Mouse (Mus musculus) hindlimb bud, embryonic 11.5 days (tissue): ENCODE results near the gene Gpc4.
A peak's percentile ranks its signal among the peaks of the same experiment; 100 is the strongest.

Experiments
- DNase-seq: peaks from one replicate; pipeline ENCODE4 v3.0.0-alpha.2; 2012; ENCODE audit warnings: low read depth, low spot score; ENCODE audit errors: extremely low spot score

Gpc4 gene

DNA sequence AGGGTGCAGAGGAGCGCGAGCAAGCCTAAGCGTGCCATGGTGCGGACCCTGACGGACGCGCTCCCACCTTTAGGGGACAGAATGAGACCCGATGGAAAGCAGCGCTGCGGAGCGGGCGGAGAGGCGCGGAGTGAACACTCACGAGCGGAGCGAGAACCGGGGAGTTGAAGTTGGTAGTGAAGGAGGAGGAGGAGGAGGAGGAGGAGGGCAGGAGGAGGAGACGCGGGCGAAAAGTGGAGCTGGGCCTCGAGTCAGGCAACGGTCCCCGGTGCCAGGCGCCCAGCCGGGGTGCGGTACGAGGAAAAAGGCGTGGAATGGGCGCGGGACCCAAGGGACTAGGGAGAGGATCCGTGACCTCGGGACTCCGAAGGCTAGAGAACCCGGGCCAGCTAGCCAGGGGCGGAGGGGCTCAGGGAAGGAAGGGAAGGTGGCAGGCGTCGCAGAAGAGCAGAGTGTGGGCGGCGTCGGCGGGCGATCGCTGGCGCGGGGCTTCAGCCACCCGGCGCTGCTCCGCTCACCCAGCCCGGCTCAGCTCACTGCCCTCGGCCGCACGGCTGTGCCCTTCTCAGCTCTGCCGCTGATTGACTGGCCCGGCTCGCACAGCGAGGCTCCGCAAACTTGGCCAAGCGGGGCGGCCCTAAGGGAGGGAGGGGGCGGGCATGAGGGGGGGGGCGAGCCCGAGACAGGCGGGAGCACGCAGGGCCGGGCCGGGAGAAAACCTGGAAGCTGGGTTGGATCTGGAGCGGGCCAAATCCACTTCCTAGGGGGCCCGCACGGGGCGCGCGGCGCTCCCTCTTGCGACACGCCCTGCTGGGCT lies at the start of gene Gpc4:
Gene Gpc4, minus strand, starts transcription at position 515 of the 817 bp plus-strand sequence.
- peak; percentile 14 for DNase-seq

DNA sequence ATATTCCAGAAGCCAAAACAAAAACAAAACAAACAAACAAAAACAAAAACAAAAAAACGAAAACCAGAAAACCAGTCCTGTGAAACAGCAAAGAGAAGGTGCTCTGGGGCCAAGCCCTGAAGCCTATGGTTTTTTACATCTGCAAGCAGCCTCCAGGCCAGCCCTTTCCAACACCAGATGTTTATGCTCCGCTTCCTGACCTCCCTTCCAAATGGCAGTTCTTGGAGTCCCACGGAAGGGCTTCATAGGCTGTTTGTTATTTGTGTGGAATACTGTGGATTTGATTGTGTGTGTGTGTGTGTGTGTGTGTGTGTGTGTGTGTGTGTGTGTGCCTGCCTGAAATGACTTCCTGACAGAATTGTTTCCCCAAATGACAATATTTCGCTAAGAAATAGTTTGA lies 47.8 kb upstream of the Gpc4 start:
- no peak for DNase-seq

DNA sequence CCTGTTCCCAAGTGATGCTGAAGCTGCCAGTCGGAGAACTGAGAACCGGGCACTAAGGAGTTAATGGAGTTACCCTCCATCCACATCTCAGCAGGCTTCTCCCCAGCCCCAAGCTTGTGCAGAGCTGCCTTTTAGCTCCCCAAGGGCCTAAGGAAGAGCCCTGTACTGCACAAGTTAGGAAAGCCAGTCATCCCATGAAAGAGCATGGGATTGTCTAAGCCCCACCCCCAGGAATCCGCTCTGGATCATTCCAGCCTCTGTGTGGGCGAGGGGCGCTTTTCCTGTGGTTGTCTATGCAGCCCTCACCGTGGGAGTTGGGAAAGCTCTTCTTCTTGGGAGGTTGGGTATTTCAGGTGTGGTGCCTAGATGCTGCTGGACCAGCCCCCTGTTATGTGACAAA lies 34.8 kb upstream of the Gpc4 start:
- no peak for DNase-seq

DNA sequence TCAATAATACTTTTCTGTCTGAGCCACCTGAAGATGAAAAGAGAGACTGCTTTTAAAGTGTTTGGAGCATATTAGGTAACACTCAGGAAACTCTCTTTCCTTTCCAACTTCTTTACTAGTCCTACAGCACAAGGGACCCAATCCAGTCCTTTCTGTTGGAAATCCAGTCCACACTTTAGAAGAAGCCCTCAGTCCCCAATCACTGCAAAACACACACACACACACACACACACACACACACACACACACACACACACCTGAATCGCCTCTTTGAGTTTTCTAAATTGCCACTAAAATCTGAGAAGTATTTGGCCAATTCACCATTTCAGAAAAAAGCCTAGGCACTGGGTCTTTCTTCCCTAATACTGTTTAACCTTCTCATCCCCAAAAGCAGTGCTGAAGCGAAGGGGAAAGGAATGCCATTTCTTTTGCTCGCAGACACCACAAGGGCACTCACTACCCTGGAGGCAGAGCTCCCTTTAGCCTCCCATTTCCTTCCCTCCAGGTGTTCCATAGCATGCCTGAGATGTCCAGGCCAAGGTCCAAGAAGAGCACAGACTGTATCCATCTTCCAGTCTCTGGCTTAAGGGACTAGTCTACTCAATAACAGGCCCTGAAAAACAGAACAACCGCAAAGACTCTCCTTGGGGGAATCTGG lies 28.4 kb upstream of the Gpc4 start:
- peak; percentile 33 for DNase-seq

DNA sequence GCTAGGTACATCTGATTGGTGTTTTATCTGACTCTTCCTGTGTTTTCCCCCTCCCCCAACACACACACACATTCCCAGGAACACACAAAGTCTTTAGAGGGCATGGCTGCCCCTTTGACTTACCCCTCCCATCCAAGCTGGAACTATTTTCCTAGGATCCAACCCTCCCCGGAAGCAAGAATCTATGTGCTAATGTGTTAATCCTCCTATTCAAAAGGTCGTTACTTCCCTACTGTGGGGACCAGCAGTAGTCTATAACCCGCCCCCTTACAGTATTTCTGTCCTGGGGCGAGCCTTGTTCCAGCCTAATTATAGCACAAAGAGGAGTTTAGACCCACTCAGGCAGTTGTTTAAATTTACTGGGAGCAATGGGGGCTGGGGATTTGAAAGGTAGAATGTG lies 24.0 kb upstream of the Gpc4 start:
- no peak for DNase-seq

DNA sequence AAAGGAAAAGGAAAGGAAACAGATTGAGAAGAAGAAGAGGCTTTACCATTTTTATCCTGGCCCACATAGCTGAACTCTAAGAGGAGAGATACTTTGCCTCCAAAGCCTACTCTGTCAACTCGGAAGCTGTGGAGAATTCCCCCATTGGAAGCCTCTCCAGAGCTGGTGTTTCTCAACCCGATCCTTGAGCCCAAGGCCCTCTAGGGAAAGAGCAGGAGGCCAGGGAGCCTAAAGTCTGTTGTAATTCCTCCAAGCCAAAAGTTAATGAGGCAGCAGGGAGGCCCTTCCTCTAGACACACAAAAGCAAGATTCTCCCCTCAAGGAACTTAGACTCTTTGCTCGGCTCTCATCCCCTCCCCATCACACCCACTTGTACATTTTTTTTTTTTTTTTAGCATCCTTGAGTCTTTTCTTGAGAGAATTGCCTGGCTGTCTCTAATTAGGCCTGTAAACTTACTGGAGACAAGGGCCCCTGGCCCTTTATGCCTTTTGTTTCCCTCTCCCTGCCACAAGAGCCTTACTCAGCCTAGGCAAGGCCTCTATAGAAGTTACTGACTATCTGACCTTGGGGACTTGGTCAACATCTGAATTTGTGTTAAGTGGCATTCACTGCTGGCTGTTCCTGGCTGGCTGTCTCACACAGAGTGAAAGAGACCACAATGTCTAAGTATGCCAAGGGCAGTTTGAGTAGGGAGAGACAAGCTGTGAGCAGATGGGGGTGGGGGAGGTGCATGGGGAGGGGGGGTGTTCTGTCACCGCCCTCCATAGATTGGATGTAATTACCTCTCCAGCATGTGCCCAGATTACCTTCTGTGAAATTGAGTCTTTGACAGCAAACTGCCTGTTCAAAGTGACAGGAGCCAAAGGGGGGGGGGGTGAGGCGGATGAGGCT lies 18.7 kb upstream of the Gpc4 start:
- no peak for DNase-seq

DNA sequence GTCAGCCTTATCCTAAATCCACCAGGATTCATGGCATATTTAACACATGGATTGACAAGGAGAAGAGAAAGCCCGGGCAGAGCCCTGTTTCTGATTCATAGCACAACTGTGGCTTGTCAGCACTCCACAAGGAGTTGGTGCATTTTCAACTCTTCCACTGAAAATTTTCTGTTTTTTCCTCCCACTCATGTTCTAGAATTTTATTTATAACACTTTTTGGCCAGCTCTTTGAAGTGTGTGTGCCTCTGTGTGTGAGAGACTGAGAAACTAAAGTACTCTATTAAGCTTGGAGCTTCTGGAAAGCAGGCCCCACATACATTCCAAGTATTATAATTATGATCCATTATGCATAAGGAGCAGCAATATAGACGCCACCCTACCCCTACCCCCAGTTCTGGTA lies 16.3 kb upstream of the Gpc4 start:
- DNase-seq, result no peak

DNA sequence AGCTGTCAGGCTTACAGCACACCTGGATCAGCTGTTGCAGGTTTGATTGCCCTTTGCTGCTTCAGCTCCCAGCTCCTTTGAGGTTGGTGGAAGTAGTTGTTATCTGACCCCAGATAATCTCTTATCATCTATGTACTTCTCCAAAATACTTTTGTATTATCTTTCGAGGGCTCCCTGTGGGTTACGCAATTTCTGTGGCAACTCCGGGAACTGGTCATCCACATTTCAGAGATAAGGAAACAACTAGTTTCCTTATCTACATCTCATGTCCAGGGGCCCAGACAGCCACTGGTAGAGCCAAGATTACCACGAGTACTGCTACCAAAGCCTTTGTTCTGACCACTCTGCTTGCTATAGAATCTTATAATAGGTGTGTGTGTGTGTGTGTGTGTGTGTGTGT lies 12.0 kb upstream of the Gpc4 start:
- DNase-seq, result no peak

DNA sequence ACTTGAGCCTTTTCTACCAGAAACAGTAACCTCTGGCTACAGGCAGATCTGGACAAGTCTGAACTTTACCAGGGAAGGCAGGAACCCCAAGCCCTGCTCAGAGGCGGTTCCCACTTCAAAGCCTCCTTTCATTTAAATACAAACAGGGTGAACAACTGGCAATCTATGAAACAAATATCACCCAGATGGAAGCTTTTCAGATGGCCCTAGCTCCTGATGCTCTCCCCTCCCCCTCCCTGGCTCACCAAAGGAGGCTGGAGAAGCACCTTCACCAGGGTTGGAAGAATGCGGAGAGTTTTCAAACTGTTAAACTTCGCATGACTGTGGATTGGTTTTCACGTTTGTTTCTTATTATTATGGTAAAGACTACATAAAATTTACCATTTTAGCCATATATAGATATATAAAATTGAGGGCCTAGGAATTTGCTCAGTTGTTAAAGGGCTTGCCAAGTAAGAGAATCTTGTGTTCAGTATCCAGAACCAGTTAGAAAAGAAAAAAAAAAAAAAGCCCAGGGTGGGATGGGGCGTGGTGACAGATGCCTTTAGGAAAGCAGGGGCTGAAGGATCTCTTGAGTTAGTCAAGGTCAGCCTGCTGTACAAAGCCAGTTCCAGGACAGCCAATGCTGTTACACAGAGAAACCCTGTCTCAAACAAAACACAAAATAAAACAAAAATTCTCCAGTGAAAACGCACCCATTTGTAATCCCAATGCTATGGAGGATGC lies 2.6 kb upstream of the Gpc4 start:
- DNase-seq, result no peak

DNA sequence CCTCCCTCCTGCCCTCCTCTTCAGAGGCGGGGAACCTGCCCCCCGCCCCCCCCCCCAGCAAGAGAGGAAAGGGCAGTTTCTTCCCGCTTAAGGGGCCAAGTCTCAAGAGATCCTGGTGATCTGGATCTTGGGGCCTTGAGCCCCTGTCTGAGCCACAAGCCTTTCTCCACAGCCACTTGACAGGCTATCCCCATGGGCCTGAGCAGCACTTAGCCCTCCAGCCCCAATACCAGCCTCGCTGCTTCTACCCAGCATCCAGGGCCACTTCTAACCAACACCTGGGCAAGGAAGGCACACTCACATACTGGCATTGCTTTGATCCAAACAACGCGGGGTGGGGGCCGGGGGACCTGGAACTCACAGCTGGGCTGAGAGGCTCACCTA lies 495 bp upstream of the Gpc4 start:
- DNase-seq, result no peak

DNA sequence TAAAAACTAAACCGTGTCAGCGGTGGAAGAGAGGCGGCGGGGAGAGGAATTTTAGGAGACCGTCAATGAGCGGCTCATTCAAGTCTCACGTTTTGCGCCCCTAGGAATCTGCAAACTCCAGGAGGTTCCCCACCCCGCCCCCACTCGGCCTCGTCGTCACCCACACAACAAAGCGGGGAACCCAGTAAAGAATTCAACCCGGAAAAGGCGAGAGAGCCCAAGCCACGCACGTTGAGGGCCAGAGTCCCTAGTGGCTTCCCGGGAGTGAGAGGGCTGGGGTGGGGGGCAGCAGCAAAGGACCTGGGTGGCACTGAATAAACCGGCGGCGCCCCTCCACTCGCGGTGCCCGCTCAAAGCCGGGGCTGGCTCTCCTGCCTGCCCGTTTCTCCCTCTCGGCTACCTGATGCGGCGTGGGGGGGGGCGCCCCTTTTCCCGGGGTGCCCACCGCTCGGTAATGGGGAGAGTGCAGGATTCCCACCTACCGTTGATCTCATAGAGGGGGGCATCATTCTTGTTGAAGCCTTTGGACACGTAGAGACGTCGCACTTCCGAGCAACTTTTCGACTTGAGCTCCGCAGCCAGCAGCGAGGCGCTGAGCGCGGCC lies 816 bp downstream of the Gpc4 start:
- no peak for DNase-seq

DNA sequence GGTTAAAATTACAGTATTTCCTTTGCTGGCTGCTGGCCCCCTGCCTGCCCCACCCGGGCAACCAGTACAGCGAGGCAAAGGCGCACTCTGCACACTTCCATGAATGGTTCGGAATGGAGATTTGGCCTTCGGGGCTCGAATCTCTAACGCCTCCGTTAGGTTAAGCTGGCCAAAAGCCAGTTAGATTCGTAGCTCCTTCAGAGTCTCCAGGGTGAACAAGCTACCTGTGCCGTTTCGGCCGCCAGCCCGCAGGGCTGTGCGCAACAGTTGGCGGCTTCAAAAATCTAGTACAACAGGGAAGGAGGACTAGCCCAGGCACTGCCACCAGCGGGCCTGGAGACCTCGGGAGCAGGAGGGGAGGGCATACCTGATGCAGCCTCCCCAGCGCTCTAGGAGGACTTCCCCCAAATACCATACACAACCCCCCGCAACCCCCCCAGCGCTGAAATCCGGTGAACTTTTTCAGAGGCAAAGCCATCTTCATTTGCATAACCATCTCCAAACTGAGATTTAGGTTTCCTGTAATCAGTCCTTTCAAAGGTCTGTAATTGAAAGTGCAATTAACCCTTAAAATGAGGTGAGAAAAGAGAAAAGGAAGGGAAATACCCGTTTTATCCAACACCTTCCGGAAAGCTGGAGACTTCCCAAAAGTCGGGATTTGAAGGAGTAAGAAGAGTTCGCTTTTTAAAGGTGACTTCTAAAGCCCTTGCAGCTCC lies 1.5 kb downstream of the Gpc4 start:
- no peak for DNase-seq

DNA sequence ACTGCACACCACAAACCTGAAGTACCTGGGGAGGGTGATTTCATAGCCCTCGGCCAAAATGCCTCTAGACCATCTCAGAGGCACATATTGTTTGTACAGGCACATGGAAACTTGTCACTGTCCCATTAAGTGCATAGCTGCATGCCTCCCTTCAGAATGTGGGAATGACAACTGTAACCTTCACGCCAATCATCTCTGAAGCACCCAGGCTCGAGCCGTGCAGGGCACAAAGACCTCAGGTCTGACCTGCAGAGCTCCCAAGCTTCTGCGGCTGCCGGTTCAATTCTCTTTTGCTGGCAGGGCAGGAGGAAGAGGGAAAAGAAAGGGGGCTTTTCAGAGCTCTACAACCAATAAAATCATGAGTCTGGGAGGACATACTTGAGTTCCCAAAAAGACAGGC lies 2.3 kb downstream of the Gpc4 start:
- no peak for DNase-seq

DNA sequence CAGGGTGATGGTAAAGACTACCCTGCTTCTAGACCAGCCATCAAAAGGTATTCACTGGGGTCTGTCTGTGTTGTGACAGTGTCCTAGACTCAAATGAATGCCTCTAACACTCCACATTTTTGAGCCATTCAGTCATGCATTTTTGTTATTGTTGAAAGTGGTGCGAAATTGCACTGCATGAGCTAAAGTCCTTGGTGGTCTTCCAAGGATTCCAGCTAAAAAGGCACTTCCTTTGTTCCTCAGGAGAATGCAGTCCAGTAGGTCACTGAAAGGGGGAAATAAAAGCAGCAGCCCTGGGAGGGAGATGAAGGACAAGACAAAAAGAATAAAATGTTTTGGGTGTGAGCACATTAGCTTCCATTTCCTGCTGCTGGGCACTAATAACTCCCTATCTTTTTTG lies 2.8 kb downstream of the Gpc4 start:
- DNase-seq, result no peak

DNA sequence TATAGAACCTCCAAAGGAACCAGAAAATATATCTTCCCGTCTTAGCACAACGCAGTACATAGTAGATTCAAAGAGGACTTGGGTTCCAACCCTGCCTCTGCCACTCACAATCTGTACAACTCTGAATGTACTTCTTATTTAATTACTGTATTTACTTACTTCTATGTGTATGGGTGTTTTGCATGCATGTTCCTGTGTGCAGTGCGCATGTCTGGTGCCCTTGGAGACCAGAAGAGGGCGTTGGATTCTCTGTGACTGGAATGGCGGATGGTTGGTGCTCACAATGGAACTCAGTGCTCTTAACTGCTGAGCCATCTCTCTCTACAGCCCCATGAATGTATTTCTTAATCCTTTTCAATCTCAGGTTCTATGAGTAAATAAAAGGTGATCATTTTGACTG lies 5.4 kb downstream of the Gpc4 start:
- DNase-seq, result no peak

DNA sequence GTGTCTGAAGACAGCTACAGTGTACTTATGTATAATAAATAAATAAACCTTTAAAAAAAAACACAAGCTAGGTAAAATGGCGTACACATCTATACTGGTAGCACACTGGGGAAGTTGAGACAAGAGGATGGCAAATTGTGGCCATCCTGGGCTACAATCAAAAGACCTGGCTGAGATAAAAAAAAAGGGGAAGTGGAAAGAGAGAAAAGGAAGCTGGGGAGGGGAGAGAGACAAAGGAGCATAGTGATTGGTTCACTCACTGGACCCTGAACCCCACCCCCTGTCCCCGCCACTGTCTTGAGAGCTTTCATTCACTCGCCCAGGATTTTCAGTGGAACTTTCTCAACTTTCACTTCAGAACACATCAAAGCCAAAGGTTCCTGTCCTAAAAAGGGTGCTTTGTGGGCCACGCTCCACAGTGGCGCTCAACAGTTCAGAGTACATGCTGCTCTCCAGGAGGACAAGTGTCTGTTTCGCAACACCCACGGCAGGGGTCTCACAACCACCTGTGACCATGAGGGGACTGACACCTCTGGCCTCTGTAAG lies 9.6 kb downstream of the Gpc4 start:
- no peak for DNase-seq

DNA sequence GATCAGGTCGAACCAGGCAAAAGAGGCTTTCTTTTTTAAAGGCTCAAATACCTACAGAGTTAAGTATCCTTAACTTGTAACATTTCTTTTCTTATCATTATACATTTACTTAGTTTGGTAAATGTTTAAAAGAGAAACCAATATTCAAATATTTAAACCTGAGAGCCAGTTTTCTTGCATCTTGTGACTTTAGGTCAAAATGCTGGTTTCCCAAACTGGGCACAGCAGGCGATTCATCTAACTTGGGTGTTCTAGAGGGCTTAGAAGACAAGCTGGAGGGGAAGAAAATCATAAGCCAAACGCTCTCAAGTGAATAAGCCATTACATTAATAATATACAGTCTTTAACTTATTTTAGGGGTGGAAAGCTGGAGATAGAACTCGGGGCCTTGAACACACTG lies 10.2 kb downstream of the Gpc4 start:
- DNase-seq, result no peak

DNA sequence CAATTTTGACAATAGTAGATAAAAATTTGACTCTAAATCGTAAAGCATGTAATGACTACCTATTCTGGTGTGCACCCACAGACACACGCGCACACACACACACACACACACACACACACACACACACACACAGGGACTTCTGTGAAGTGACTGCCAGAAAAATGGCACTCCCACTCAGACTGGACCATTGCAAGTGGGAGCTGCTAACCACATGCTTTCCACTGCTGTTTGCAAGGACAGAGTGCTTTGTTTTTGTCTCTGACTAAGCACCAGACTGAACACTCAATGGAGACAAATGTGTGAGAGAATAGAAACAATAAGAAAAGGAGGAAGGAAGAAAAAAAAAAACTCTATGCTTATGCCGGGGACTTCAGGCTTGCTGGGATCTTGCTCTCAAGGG lies 11.6 kb downstream of the Gpc4 start:
- DNase-seq, result no peak

DNA sequence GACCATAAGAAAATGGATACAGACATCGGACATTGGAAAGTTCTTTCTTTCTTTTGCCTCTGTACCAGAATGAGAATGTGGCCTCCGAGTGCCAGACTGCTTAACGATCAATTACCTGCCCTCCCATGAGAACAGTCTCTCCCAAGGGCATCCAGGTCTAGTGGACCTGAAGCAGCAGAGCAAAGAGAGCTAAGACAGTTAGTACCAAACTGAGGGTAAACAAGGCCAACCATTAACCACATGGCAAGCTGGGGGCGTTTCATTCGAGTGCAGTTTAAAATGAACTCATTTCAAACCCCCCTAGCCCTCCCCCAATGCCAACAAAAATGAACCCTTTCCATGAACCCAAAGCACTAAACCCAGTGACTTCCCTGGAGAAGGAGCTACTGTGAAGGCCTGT lies 12.1 kb downstream of the Gpc4 start:
- no peak for DNase-seq

DNA sequence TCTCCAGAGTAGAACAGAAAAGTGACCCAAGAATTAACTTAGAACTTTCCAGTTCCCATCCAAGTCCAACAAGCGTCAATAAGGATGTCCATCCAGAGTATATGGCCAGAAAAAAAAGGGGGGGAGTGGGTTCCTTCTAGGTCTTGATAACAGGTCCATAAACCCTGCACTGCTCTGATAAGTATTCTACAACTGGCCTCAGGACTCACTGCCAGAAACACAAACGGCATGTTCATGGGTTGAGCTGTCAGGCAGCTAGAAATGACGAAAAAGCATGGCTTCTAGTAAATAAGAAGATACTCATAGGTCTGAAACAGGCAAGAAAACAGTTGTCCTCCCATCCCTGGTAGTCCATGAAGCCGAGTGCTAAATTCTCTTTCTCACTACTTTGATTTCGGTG lies 13.5 kb downstream of the Gpc4 start:
- DNase-seq, result no peak
